Mouse (Mus musculus) hindbrain, embryonic 13.5 days (tissue): ENCODE data around the gene Gm10134. TPM values are rescaled to one million over a fixed set of nuclear protein-coding genes. Genes with fewer than 3 reads are reported as not detected.
A peak's percentile ranks its signal among the peaks of the same experiment; 100 is the strongest.

ENCODE experiments used
- ATAC-seq: fragments of 200-750 bp; cut with Nextera tagmentation; 2 replicates; pipeline ENCODE4 v1.8.0; 2017; ENCODE audit warnings: moderate TSS enrichment; ENCODE audit not compliant: low FRiP score
- H3K27ac ChIP-seq: fragments of 300-500 bp; sonication (generic); 2 replicates; pipeline ENCODE4 v1.5.1; 2015; ENCODE audit warnings: inconsistent platforms, mild to moderate bottlenecking, moderate library complexity
- H3K27me3 ChIP-seq: fragments of 300-500 bp; sonication (generic); 2 replicates; pipeline ENCODE4 v1.6.1; 2015; ENCODE audit warnings: mild to moderate bottlenecking, inconsistent platforms
- H3K36me3 ChIP-seq: fragments of 300-500 bp; sonication (generic); 2 replicates; pipeline ENCODE4 v1.6.1; 2015; ENCODE audit warnings: mild to moderate bottlenecking, inconsistent platforms
- H3K4me1 ChIP-seq: fragments of 300-500 bp; sonication (generic); replicated peaks from 2 replicates; pipeline ENCODE4 v1.6.1; 2015; ENCODE audit warnings: inconsistent platforms
- H3K4me2 ChIP-seq: fragments of 300-500 bp; sonication (generic); 2 replicates; pipeline ENCODE4 v1.6.1; 2015; ENCODE audit warnings: inconsistent platforms, mild to moderate bottlenecking, moderate library complexity
- H3K4me3 ChIP-seq: fragments of 300-500 bp; sonication (generic); 2 replicates; pipeline ENCODE4 v1.5.1; 2015; ENCODE audit warnings: mild to moderate bottlenecking, inconsistent platforms
- H3K9ac ChIP-seq: fragments of 300-500 bp; sonication (generic); 2 replicates; pipeline ENCODE4 v1.6.1; 2015; ENCODE audit warnings: mild to moderate bottlenecking, inconsistent platforms
- H3K9me3 ChIP-seq: fragments of 300-500 bp; sonication (generic); 2 replicates; pipeline ENCODE4 v1.6.1; 2016; ENCODE audit warnings: inconsistent platforms
- WGBS: fragments of 180-500 bp; shearing (Covaris S2); methylation state at CpG from one replicate; pipeline ENCODE4 v1.1.7; 2015; 5-methylcytosine and 5-hydroxymethylcytosine counted together
- polyA plus RNA-seq: library from polyadenylated mRNA; unstranded; fragments of >200 nt; fragmentation: Nextera tagmentation; extraction: Ambion mirVana; gene quantifications from 2 replicates; pipeline ENCODE4 v1.2.1, GENCODE M21; 2015

Gene Gm10134
- polyA plus RNA-seq, 1 experiment from 2014 or later = 3.6 TPM

- Histone ChIP-seq H3K9ac (peak overlapping the region; percentile 90; the same call in 1 of the 2 replicates), H3K9me3 (no peaks in the 10 kb centered on the region), H3K27ac (peak overlapping the region; percentile 93), H3K27me3 (no peaks in the 10 kb centered on the region), H3K4me1 (peaks cover 99% of the 10 kb centered on the region), H3K4me3 (no peak overlapping the region), H3K4me2 (peak overlapping the region; percentile 71; the same call in 1 of the 2 replicates), H3K36me3 (peaks cover 10% of the 10 kb centered on the region)
- ATAC-seq = no peak
- 62% methylated on average over 4 of the region's 4 CpGs for WGBS
Observed at GRCm38 (mm10) chr2:28536166-28536565, 30.3 kb downstream of the Gm10134 start.

- Histone ChIP-seq H3K9me3 (no peaks in the 10 kb centered on the region), H3K27ac (peak overlapping the region; percentile 93), H3K4me2 (peak overlapping the region; percentile 4; the same call in 1 of the 2 replicates), H3K9ac (peak overlapping the region; percentile 40; the same call in 1 of the 2 replicates), H3K4me1 (peaks cover 95% of the 10 kb centered on the region), H3K27me3 (no peaks in the 10 kb centered on the region), H3K36me3 (peaks cover 19% of the 10 kb centered on the region), H3K4me3 (no peak overlapping the region)
- ATAC-seq = no peak
- 69% methylated on average over 11 of the region's 11 CpGs for WGBS
Observed at GRCm38 (mm10) chr2:28536766-28537633, 31.1 kb downstream of the Gm10134 start.

GRCm38 (mm10) chr2:28537634-28537920 is 31.7 kb downstream of the Gm10134 start:
- H3K27me3 ChIP-seq = no peaks in the 10 kb centered on the region
- 26% methylated on average over 4 of the region's 4 CpGs for WGBS
- peak overlapping the region; percentile 40; the same call in 1 of the 2 replicates for H3K9ac ChIP-seq
- peaks cover 24% of the 10 kb centered on the region for H3K36me3 ChIP-seq
- ATAC-seq = no peak
- H3K4me2 ChIP-seq = peak overlapping the region; percentile 4; the same call in 1 of the 2 replicates
- H3K4me3 ChIP-seq = no peak overlapping the region
- peaks cover 89% of the 10 kb centered on the region for H3K4me1 ChIP-seq
- H3K27ac ChIP-seq = peak overlapping the region; percentile 58
- no peaks in the 10 kb centered on the region for H3K9me3 ChIP-seq

- Histone ChIP-seq H3K9me3 (no peaks in the 10 kb centered on the region), H3K27me3 (no peaks in the 10 kb centered on the region), H3K36me3 (peaks cover 31% of the 10 kb centered on the region), H3K4me1 (peaks cover 83% of the 10 kb centered on the region), H3K9ac (peak overlapping the region; percentile 62; the same call in 1 of the 2 replicates), H3K27ac (peak overlapping the region; percentile 84), H3K4me3 (no peak overlapping the region), H3K4me2 (no peak overlapping the region; the same call in 1 of the 2 replicates)
- WGBS = 64% methylated on average over 8 of the region's 8 CpGs
- no peak for ATAC-seq
Observed at GRCm38 (mm10) chr2:28537995-28538816, 32.3 kb downstream of the Gm10134 start.

- no peak for ATAC-seq
Observed at GRCm38 (mm10) chr2:28538817-28539128, 32.9 kb downstream of the Gm10134 start.

GRCm38 (mm10) chr2:28539206-28539605 is 33.3 kb downstream of the Gm10134 start:
- Histone ChIP-seq H3K9me3 (no peaks in the 10 kb centered on the region), H3K4me2 (peak overlapping the region; percentile 16; the same call in 1 of the 2 replicates), H3K27ac (peak overlapping the region; percentile 84), H3K9ac (peak overlapping the region; percentile 62), H3K4me1 (peaks cover 73% of the 10 kb centered on the region), H3K36me3 (peaks cover 41% of the 10 kb centered on the region), H3K4me3 (no peak overlapping the region), H3K27me3 (no peaks in the 10 kb centered on the region)
- ATAC-seq = peak; percentile 47
- 31% methylated on average over 7 of the region's 7 CpGs for WGBS

More at GRCm38 (mm10) chr2:28538817-28539128, 32.9 kb downstream of the Gm10134 start:
- H3K4me2 ChIP-seq = no peak overlapping the region; the same call in 1 of the 2 replicates
- H3K27ac ChIP-seq = peak overlapping the region; percentile 84
- H3K27me3 ChIP-seq = no peaks in the 10 kb centered on the region
- peak overlapping the region; percentile 62 for H3K9ac ChIP-seq
- no peaks in the 10 kb centered on the region for H3K9me3 ChIP-seq
- peaks cover 36% of the 10 kb centered on the region for H3K36me3 ChIP-seq
- 38% methylated on average over 1 of the region's 1 CpGs for WGBS
- peaks cover 77% of the 10 kb centered on the region for H3K4me1 ChIP-seq
- no peak overlapping the region for H3K4me3 ChIP-seq

- H3K9me3 ChIP-seq = no peaks in the 10 kb centered on the region
- 80% methylated on average over 2 of the region's 2 CpGs for WGBS
- H3K27me3 ChIP-seq = no peaks in the 10 kb centered on the region
- H3K4me1 ChIP-seq = peaks cover 65% of the 10 kb centered on the region
- no peak overlapping the region for H3K4me3 ChIP-seq
- no peak for ATAC-seq
- peak overlapping the region; percentile 84 for H3K27ac ChIP-seq
- H3K4me2 ChIP-seq = peak overlapping the region; percentile 16; the same call in 1 of the 2 replicates
- peak overlapping the region; percentile 62; the same call in 1 of the 2 replicates for H3K9ac ChIP-seq
- peaks cover 48% of the 10 kb centered on the region for H3K36me3 ChIP-seq
Observed at GRCm38 (mm10) chr2:28539949-28540348, 34.1 kb downstream of the Gm10134 start.

GRCm38 (mm10) chr2:28540587-28541227 is 34.8 kb downstream of the Gm10134 start:
- Histone ChIP-seq H3K27ac (0 out of 2 replicates have a peak overlapping the region, but pooled peaks have one; percentile 84), H3K4me2 (no peak overlapping the region), H3K27me3 (no peaks in the 10 kb centered on the region), H3K4me3 (no peak overlapping the region), H3K9me3 (no peaks in the 10 kb centered on the region), H3K9ac (peak overlapping the region; percentile 62; the same call in 1 of the 2 replicates), H3K4me1 (peaks cover 58% of the 10 kb centered on the region), H3K36me3 (peaks cover 56% of the 10 kb centered on the region)
- ATAC-seq = no peak
- WGBS = 80% methylated on average over 8 of the region's 8 CpGs

- no peaks in the 10 kb centered on the region for H3K27me3 ChIP-seq
- H3K36me3 ChIP-seq = peaks cover 86% of the 10 kb centered on the region
- no peak overlapping the region for H3K9ac ChIP-seq
- no peaks in the 10 kb centered on the region for H3K9me3 ChIP-seq
- no peak overlapping the region for H3K4me3 ChIP-seq
- H3K4me2 ChIP-seq = no peak overlapping the region
- peaks cover 32% of the 10 kb centered on the region for H3K4me1 ChIP-seq
- H3K27ac ChIP-seq = no peak overlapping the region
- WGBS = 94% methylated on average over 8 of the region's 8 CpGs
- ATAC-seq = no peak
Observed at GRCm38 (mm10) chr2:28543894-28544293, 38.0 kb downstream of the Gm10134 start.

- Histone ChIP-seq H3K9ac (no peak overlapping the region), H3K27ac (peak overlapping the region; percentile 48; the same call in 1 of the 2 replicates), H3K36me3 (peaks cover 97% of the 10 kb centered on the region), H3K9me3 (no peaks in the 10 kb centered on the region), H3K4me2 (no peak overlapping the region), H3K4me1 (peaks cover 11% of the 10 kb centered on the region), H3K4me3 (no peak overlapping the region), H3K27me3 (no peaks in the 10 kb centered on the region)
- ATAC-seq = no peak
Observed at GRCm38 (mm10) chr2:28545976-28546375, 40.1 kb downstream of the Gm10134 start.

- H3K4me1 ChIP-seq = peaks cover 7% of the 10 kb centered on the region
- no peak for ATAC-seq
- H3K27me3 ChIP-seq = no peaks in the 10 kb centered on the region
- no peaks in the 10 kb centered on the region for H3K9me3 ChIP-seq
- no peak overlapping the region for H3K4me2 ChIP-seq
- H3K4me3 ChIP-seq = no peak overlapping the region
- peak overlapping the region; percentile 24; the same call in 1 of the 2 replicates for H3K9ac ChIP-seq
- H3K36me3 ChIP-seq = peaks cover 98% of the 10 kb centered on the region
- WGBS = 66% methylated on average over 6 of the region's 6 CpGs
- H3K27ac ChIP-seq = peak overlapping the region; percentile 48
Observed at GRCm38 (mm10) chr2:28546560-28546959, 40.7 kb downstream of the Gm10134 start.
